Mouse (Mus musculus) regulatory T cell (primary cell): ENCODE data around the gene Arl5c.
"Not testable (repeated sequence)": the region's sequence is repeated elsewhere in the genome, so short reads cannot be mapped to it uniquely, and the experiment has no call there.

Experiments used
- in situ Hi-C: fragments of 300-600 bp; cut with MboI, MseI; formaldehyde crosslinking; loops from one replicate; pipeline ENCODE4 v1.15.1; 2025; ENCODE audit warnings: high pct_unique_total_duplicates

Gene Arl5c

GRCm38 (mm10) chr11:97971232-97971631 is 24.7 kb downstream of the Arl5c start:
- in situ Hi-C loops: loop anchor here (5.0 kb wide), 1 partner anchor 34 kb away; no protein-coding TSS in a partner anchor

- in situ Hi-C loops: loop anchor here (5.0 kb wide), 1 partner anchor 33 kb away; no protein-coding TSS in a partner anchor
Observed at GRCm38 (mm10) chr11:97970771-97971170, 25.2 kb downstream of the Arl5c start.

- in situ Hi-C loops: loop anchor here (5.0 kb wide), 1 partner anchor 61 kb away; no protein-coding TSS in a partner anchor
Observed at GRCm38 (mm10) chr11:97968385-97968784, 27.6 kb downstream of the Arl5c start.

- in situ Hi-C loops: loop anchor here (5.0 kb wide), 1 partner anchor 60 kb away; no protein-coding TSS in a partner anchor
Observed at GRCm38 (mm10) chr11:97967114-97967513, 28.9 kb downstream of the Arl5c start.

- in situ Hi-C loops: no loop called here
Observed at GRCm38 (mm10) chr11:97960907-97961306, 35.1 kb downstream of the Arl5c start.

- in situ Hi-C loops: no loop called here
Observed at GRCm38 (mm10) chr11:97959300-97959680, 36.7 kb downstream of the Arl5c start.

GRCm38 (mm10) chr11:97958641-97959299 is 37.2 kb downstream of the Arl5c start:
- in situ Hi-C loops: no loop called here

GRCm38 (mm10) chr11:97956905-97957560 is 38.9 kb downstream of the Arl5c start:
- in situ Hi-C loops: no loop called here

GRCm38 (mm10) chr11:97955915-97956314 is 40.1 kb downstream of the Arl5c start:
- in situ Hi-C loops: no loop called here

- in situ Hi-C loops: no loop called here
Observed at GRCm38 (mm10) chr11:97955146-97955902, 40.7 kb downstream of the Arl5c start.

- in situ Hi-C loops: no loop called here
Observed at GRCm38 (mm10) chr11:97954469-97955141, 41.4 kb downstream of the Arl5c start.

- in situ Hi-C loops: no loop called here
Observed at GRCm38 (mm10) chr11:97953939-97954275, 42.1 kb downstream of the Arl5c start.

- in situ Hi-C loops: no loop called here
Observed at GRCm38 (mm10) chr11:97953179-97953938, 42.6 kb downstream of the Arl5c start.

- in situ Hi-C loops: no loop called here
Observed at GRCm38 (mm10) chr11:97952367-97953006, 43.5 kb downstream of the Arl5c start.

- in situ Hi-C loops: no loop called here
Observed at GRCm38 (mm10) chr11:97949703-97950475, 46.1 kb downstream of the Arl5c start.

- in situ Hi-C loops: no loop called here
Observed at GRCm38 (mm10) chr11:97947426-97947825, 48.6 kb downstream of the Arl5c start.

GRCm38 (mm10) chr11:97945738-97946289 is 50.2 kb downstream of the Arl5c start:
- in situ Hi-C loops: not testable (repeated sequence)

- in situ Hi-C loops: no loop called here
Observed at GRCm38 (mm10) chr11:97945031-97945430, 51.0 kb downstream of the Arl5c start.

GRCm38 (mm10) chr11:97943256-97943655 is 52.7 kb downstream of the Arl5c start:
- in situ Hi-C loops: no loop called here
